Mouse (Mus musculus) embryonic facial prominence, embryonic 12.5 days (tissue): Measurements from ENCODE around the gene Gtpbp1. TPM values are rescaled to one million over a fixed set of nuclear protein-coding genes. Genes with fewer than 3 reads are reported as not detected.
A peak's percentile ranks its signal among the peaks of the same experiment; 100 is the strongest.

Source experiments
- ATAC-seq: fragments of 200-750 bp; cut with Nextera tagmentation; 2 replicates; pipeline ENCODE4 v1.8.0; 2017; ENCODE audit not compliant: insufficient number of reproducible peaks, insufficient read depth, low FRiP score, low TSS enrichment
- H3K27ac ChIP-seq: fragments of 300-500 bp; sonication (generic); 2 replicates; pipeline ENCODE4 v1.5.1; 2016; ENCODE audit warnings: mild to moderate bottlenecking
- H3K27me3 ChIP-seq: fragments of 300-500 bp; sonication (generic); 2 replicates; pipeline ENCODE4 v1.6.1; 2016; ENCODE audit warnings: mild to moderate bottlenecking, moderate library complexity
- H3K36me3 ChIP-seq: fragments of 300-500 bp; sonication (generic); 2 replicates; pipeline ENCODE4 v1.6.1; 2016; ENCODE audit warnings: mild to moderate bottlenecking
- H3K4me1 ChIP-seq: fragments of 300-500 bp; sonication (generic); 2 replicates; pipeline ENCODE4 v1.6.1; 2016
- H3K4me2 ChIP-seq: fragments of 300-500 bp; sonication (generic); replicated peaks from 2 replicates; pipeline ENCODE4 v1.6.1; 2016; ENCODE audit warnings: mild to moderate bottlenecking, moderate library complexity
- H3K4me3 ChIP-seq: fragments of 300-500 bp; sonication (generic); 2 replicates; pipeline ENCODE4 v1.5.1; 2016; ENCODE audit warnings: mild to moderate bottlenecking
- H3K9ac ChIP-seq: fragments of 300-500 bp; sonication (generic); 2 replicates; pipeline ENCODE4 v1.6.1; 2016; ENCODE audit warnings: mild to moderate bottlenecking, moderate library complexity
- H3K9me3 ChIP-seq: fragments of 300-500 bp; sonication (generic); 2 replicates; pipeline ENCODE4 v1.6.1; 2016; ENCODE audit warnings: mild to moderate bottlenecking, moderate library complexity
- WGBS: fragments of 180-500 bp; shearing (Covaris S2); methylation state at CpG from one replicate; pipeline ENCODE4 v1.1.7; 2016; 5-methylcytosine and 5-hydroxymethylcytosine counted together
- polyA plus RNA-seq: library from polyadenylated mRNA; unstranded; fragments of >200 nt; fragmentation: Nextera tagmentation; extraction: Ambion mirVana; gene quantifications from 2 replicates; pipeline ENCODE4 v1.2.1, GENCODE M21; 2016

Gtpbp1 gene
- polyA plus RNA-seq, 1 experiment from 2014 or later = 41.5 TPM

DNA sequence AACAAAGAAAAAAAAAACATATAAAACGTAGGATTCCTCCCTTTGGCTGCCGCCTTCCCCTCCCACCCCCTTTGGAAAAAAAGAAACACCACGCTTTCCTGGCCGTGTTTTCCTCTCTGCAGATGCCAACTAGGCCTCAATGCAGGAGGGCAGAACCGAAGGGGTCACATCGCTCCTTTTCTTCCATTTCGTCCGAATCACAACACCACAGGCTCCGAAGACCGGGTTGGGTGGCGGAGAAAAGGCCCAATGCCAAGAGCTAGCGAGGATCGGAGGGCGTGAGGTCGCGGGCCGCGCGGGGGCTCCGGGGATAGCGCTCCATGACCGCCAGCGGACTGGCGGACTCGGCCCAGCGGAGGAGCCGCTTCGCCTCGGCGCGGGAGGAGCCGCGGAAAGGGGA is 3.5 kb upstream of the Gtpbp1 start:
- ATAC-seq = no peak
- H3K36me3 ChIP-seq = no peaks in the 10 kb centered on the region
- H3K27me3 ChIP-seq = no peaks in the 10 kb centered on the region
- H3K27ac ChIP-seq = peak overlapping the region; percentile 97
- peaks cover 60% of the 10 kb centered on the region for H3K4me1 ChIP-seq
- 0% methylated on average over 33 of the region's 33 CpGs for WGBS
- H3K9me3 ChIP-seq = no peaks in the 10 kb centered on the region
- peak overlapping the region; percentile 77 for H3K4me3 ChIP-seq
- H3K9ac ChIP-seq = peak overlapping the region; percentile 89
- peak overlapping the region; percentile 78 for H3K4me2 ChIP-seq

DNA sequence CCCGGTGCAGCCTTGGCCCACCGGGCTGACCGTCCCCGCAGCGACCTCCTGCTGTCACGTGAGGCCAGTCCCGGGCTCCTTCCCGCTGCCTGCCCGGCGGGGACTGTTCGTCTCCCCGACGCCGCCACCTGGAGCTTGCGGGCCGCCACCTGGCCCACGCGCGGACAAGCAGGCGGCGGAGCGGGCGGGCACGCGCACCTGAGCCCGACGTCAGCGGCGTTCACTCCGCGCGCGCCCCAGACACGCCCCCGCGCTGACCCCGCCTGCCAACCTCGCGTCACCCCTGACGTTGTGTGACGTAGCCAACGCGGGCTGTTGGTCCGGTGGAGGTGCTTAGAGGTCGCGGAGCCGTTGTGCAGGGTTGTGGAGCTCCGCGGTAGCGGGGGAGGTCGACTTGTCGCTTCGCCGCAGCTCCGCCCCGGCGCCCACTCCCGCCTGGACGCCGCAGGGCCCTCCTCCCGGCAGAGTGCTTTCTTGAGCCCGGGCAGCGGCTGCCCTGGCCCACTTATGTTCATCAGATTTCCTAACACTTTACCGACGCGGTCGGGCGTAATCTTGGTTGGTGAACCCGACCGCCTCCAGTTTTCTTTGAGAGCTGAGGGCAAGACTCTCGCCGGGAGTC is 2.9 kb upstream of the Gtpbp1 start, which contains the start of gene Josd1:
Josd1 (minus strand) TSS at position 274 of the 622 bp plus-strand sequence.
- Histone ChIP-seq H3K4me3 (peak within 1 kb of the TSS; percentile 77), H3K36me3 (no peaks in the 10 kb centered on the region), H3K4me1 (peaks cover 60% of the 10 kb centered on the region), H3K9me3 (no peaks in the 10 kb centered on the region), H3K9ac (peak within 1 kb of the TSS; percentile 89), H3K27me3 (no peaks in the 10 kb centered on the region), H3K27ac (peak within 1 kb of the TSS; percentile 97), H3K4me2 (peak within 1 kb of the TSS; percentile 78)
- peak; percentile 37 for ATAC-seq
- WGBS = under 1% methylated on average over 63 of the region's 72 CpGs

DNA sequence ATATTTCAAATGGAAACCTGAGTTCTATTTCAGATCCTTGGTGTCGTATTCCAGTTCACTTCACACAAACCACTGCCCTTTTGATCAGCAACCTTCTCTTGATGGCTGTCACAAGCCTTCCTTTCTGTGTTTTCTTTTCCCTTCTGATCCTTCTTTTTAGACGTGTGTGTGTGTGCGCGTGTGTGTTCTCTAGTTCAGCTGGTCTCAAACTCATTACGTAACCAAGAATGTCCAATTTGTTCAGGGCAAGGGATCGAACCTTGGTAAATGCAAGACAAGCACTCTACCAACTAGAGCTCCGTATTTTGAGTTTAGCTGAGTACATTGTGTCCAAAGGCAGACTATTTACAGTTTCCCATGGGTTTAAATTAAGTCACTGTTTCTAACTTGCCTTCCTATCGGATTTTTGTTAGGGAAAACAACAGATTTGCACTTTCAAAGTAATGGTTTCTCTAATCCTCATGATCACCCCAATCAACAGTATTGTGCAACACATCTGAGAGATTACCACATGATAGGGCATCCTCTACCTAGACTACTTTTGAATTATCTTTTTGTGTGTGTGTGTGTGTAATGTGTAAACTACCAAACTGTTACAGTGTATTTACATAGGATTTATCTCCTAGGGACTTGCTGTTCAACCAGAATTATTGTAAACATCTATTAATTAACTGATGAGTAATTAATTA is 2.2 kb upstream of the Gtpbp1 start:
- Histone ChIP-seq H3K4me3 (peak overlapping the region; percentile 77), H3K27ac (peak overlapping the region; percentile 97), H3K9ac (peak overlapping the region; percentile 89), H3K9me3 (no peaks in the 10 kb centered on the region), H3K4me2 (peak overlapping the region; percentile 78), H3K36me3 (no peaks in the 10 kb centered on the region), H3K4me1 (peaks cover 58% of the 10 kb centered on the region), H3K27me3 (no peaks in the 10 kb centered on the region)
- ATAC-seq = no peak
- 3% methylated on average over 8 of the region's 8 CpGs for WGBS

GRCm38 (mm10) chr15:79689662-79690425 is 801 bp upstream of the Gtpbp1 start:
- no peak overlapping the region for H3K9ac ChIP-seq
- H3K27me3 ChIP-seq = no peaks in the 10 kb centered on the region
- 14% methylated on average over 24 of the region's 24 CpGs for WGBS
- H3K9me3 ChIP-seq = no peaks in the 10 kb centered on the region
- no peak overlapping the region for H3K27ac ChIP-seq
- peak overlapping the region; percentile 83 for H3K4me2 ChIP-seq
- peaks cover 9% of the 10 kb centered on the region; the same call in 1 of the 2 replicates for H3K36me3 ChIP-seq
- peaks cover 47% of the 10 kb centered on the region for H3K4me1 ChIP-seq
- no peak for ATAC-seq
- peak overlapping the region; percentile 71 for H3K4me3 ChIP-seq

- Histone ChIP-seq H3K9ac (peak overlapping the region; percentile 78), H3K27me3 (no peaks in the 10 kb centered on the region), H3K4me1 (peaks cover 35% of the 10 kb centered on the region), H3K9me3 (no peaks in the 10 kb centered on the region), H3K36me3 (peaks cover 9% of the 10 kb centered on the region; the same call in 1 of the 2 replicates), H3K4me2 (peak overlapping the region; percentile 83), H3K27ac (peak overlapping the region; percentile 68; the same call in 1 of the 2 replicates), H3K4me3 (peak overlapping the region; percentile 71)
- under 1% methylated on average over 52 of the region's 53 CpGs for whole genome bisulfite sequencing
- 0 out of 2 replicates have a peak, but pooled peaks have one; percentile 3 for ATAC-seq
Measured at GRCm38 (mm10) chr15:79691023-79691508, 421 bp downstream of the Gtpbp1 start.

DNA sequence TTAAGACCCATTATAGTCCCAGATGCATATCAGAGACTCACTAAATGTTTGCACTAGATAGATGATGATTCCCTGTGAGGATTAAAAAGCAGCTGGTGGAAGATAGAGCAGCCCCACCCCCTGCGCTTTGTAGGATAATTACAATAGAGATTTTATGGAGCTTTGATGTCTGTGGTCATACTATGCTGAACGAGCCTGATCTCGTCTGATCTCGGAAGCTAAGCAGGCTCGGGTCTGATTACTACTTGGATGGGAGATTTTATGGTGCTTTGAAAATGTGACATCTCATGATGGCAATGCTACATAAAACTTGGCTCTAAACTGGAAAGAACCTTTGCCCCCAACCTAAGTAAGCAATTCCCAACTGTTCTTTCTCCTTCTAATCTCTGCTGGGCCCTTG is 1.7 kb downstream of the Gtpbp1 start:
- Histone ChIP-seq H3K9me3 (no peaks in the 10 kb centered on the region), H3K27me3 (no peaks in the 10 kb centered on the region), H3K4me3 (no peak overlapping the region), H3K4me2 (peak overlapping the region; percentile 83), H3K27ac (no peak overlapping the region), H3K4me1 (peaks cover 31% of the 10 kb centered on the region), H3K36me3 (peaks cover 16% of the 10 kb centered on the region; the same call in 1 of the 2 replicates), H3K9ac (no peak overlapping the region)
- no peak for ATAC-seq
- WGBS = 86% methylated on average over 5 of the region's 5 CpGs

- Histone ChIP-seq H3K36me3 (peaks cover 16% of the 10 kb centered on the region; the same call in 1 of the 2 replicates), H3K9me3 (no peaks in the 10 kb centered on the region), H3K4me3 (no peak overlapping the region), H3K9ac (no peak overlapping the region), H3K4me2 (no peak overlapping the region), H3K27me3 (no peaks in the 10 kb centered on the region), H3K4me1 (peaks cover 26% of the 10 kb centered on the region), H3K27ac (no peak overlapping the region)
- ATAC-seq = no peak
- 83% methylated on average over 11 of the region's 11 CpGs for WGBS
Measured at GRCm38 (mm10) chr15:79693740-79694139, 3.1 kb downstream of the Gtpbp1 start.

DNA sequence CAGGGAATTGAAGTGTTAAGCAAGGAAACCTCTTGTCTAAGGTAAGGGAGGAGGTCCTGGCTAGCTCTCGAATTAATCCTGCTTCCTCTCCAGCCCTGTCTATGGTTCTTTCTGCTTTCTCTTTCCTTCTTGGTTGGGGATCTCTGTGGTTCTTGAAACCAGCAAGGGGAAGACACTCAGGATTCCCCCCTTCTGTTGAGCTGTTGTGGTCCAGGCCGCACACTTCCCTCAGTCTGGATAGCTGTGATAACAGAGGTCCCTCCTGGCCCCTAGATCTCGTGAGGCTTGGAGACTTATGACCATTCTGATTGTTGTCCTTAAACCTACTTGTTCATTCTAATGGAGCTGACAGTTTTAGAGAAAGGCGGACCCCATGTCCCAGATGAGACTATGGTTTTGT is 3.9 kb downstream of the Gtpbp1 start:
- H3K9ac ChIP-seq = no peak overlapping the region
- peaks cover 23% of the 10 kb centered on the region for H3K4me1 ChIP-seq
- no peak for ATAC-seq
- no peak overlapping the region for H3K4me2 ChIP-seq
- WGBS = 92% methylated on average over 4 of the region's 4 CpGs
- H3K4me3 ChIP-seq = no peak overlapping the region
- H3K36me3 ChIP-seq = peaks cover 16% of the 10 kb centered on the region; the same call in 1 of the 2 replicates
- H3K9me3 ChIP-seq = no peaks in the 10 kb centered on the region
- H3K27ac ChIP-seq = no peak overlapping the region
- no peaks in the 10 kb centered on the region for H3K27me3 ChIP-seq

DNA sequence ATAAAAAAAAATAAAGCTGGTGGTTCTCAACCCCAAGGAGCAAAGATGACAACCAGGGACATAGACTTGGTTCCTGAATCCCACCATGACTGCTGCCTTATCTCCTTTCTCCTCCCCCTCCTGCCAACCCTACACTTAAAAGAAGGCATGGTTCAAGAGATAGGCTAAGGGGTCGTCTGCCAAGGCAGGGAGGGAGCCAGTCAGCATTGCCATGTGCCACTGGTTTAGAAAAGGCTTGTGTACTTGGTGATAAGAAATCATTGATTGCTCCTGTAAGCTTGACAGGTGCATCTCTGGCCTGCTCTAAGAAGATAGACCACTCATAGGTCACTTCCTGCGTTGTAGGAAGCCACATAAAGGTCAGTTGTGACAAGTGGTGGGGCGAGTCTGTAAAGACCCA is 4.9 kb downstream of the Gtpbp1 start:
- H3K9me3 ChIP-seq = no peaks in the 10 kb centered on the region
- H3K4me3 ChIP-seq = no peak overlapping the region
- peaks cover 16% of the 10 kb centered on the region; the same call in 1 of the 2 replicates for H3K36me3 ChIP-seq
- 72% methylated on average over 3 of the region's 3 CpGs for WGBS
- H3K27me3 ChIP-seq = no peaks in the 10 kb centered on the region
- H3K9ac ChIP-seq = no peak overlapping the region
- ATAC-seq = no peak
- H3K4me1 ChIP-seq = peaks cover 21% of the 10 kb centered on the region
- no peak overlapping the region for H3K27ac ChIP-seq
- H3K4me2 ChIP-seq = no peak overlapping the region

DNA sequence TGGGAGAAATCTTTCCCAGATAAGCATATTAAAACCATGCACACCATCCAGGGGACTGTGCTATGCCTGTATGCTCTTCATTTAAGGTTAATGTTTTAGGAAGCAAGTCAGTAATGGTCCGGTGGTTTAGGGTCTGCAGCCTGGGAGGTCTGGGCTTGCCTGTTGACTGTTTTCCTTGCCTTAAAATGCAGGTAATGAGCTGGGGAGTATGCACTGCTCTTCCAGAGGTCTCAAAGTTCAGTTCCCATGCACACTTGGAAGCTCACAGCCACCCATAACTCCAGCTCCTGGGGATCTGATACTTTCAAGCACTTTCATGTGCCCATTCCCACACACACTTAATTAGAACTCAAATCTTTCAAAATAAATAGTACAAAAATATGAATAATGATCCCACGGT is 5.9 kb downstream of the Gtpbp1 start:
- no peak overlapping the region for H3K4me2 ChIP-seq
- peaks cover 20% of the 10 kb centered on the region for H3K4me1 ChIP-seq
- peaks cover 16% of the 10 kb centered on the region; the same call in 1 of the 2 replicates for H3K36me3 ChIP-seq
- H3K27ac ChIP-seq = no peak overlapping the region
- ATAC-seq = no peak
- H3K9ac ChIP-seq = no peak overlapping the region
- no peaks in the 10 kb centered on the region for H3K27me3 ChIP-seq
- no peak overlapping the region for H3K4me3 ChIP-seq
- 84% methylated on average over 2 of the region's 2 CpGs for WGBS
- no peaks in the 10 kb centered on the region for H3K9me3 ChIP-seq

GRCm38 (mm10) chr15:79697011-79697410 is 6.4 kb downstream of the Gtpbp1 start:
- WGBS = 81% methylated on average over 6 of the region's 6 CpGs
- no peak overlapping the region for H3K9ac ChIP-seq
- no peak for ATAC-seq

More at GRCm38 (mm10) chr15:79697011-79697410, 6.4 kb downstream of the Gtpbp1 start:
- Histone ChIP-seq H3K36me3 (peaks cover 16% of the 10 kb centered on the region; the same call in 1 of the 2 replicates), H3K27ac (no peak overlapping the region), H3K4me2 (no peak overlapping the region), H3K4me1 (peaks cover 15% of the 10 kb centered on the region), H3K4me3 (no peak overlapping the region), H3K9me3 (no peaks in the 10 kb centered on the region), H3K27me3 (no peaks in the 10 kb centered on the region)
